Mouse (Mus musculus) left cerebral cortex, adult 8-10 months (tissue): ENCODE data around the gene Gucy2e. TPM values are rescaled to one million over a fixed set of nuclear protein-coding genes. Genes with fewer than 3 reads are reported as not detected.

Source experiments
- DNase-seq, 2 experiments: peaks; one replicate each; pipeline ENCODE4 v3.0.0; 2022; ENCODE audit warnings: low spot score in 2 of 2
- total RNA-seq, 4 experiments: library from RNA; stranded (reverse); gene quantifications; 2 replicates each; pipeline ENCODE4 v1.2.4; 2022

Gene Gucy2e
- total RNA-seq, 4 experiments from 2014 or later: 1.3 to 1.8 (median 1.5) TPM

DNA sequence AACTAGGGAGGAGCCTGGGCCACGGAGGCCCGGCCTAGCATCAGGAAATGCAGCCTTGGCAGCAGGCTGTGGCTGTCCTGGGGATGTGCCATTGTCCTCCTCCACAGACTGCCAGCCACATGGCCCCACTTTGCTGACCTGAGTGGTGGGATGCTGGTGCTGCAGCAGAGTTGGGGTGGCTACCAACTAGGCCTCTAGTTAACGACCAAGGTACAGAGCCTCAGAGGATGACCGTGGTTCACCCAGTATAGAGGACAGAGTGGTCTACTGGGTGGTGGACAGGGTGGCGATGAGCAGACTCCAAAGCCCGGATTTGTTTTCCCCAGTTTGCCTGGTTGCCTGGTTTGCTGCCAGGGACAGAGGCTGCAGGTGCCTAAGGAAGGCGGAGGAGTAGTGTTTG, 62.1 kb downstream of the Gucy2e start:
- DNase-seq: no peak

DNA sequence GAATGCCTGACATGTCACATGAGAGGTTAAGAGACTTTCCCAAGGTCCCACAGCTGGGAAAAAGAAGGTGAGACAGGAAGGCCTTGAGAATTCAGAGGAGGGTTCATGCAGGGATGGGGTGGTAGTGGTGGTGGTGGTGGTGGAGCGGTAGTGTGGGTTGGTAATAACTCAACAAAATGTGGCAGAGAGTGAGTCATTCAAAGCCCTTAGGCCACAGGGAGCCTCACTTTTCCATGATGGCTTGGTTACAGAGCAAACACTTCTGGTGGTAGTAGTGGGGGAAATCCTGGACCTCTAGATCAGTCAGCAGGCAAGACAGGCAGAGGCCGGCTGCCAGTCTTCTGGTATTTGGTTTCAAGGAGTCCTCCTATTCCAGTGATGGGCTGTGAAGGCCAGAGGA, 64.2 kb downstream of the Gucy2e start:
- no peak for DNase-seq

DNA sequence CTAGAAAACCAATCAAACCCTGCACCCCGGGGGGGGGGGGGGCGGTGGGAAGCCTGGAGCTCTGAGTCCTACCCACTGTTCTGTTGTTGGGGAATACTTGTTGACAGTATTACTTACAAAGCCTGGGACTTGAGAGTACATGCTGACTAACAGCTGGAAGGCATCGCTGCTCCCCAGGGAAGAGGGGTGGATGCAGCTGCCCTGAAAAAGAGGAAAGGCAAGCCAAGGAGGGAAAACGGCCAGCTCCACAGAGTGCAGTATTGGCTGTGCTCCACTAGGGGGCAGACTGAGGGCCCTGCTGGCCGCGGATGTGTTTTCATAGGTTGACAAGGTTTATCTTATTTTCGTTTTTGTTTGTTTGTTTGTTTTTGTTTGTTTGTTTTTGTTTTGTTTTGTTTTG, 65.2 kb downstream of the Gucy2e start:
- no peak for DNase-seq

DNA sequence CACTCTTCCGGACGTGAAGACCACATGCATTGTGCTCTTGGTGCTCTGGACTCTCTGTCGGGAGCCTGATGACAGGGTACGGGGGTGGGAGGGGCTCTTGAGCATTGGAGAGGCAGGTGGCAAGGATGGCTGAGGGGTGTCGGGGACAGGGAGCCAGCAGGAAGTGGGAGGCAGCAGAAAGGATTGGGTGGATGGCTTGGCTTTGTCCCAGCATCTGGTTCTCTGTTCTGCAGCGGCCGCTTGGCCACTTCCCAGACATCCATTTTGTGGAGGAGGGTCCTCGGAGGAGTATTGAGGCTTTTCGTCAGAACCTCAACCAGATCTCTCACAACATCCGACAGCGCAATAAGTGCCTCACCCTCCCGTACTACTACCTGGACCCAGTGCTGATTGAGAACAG, 67.5 kb downstream of the Gucy2e start:
- DNase-seq: peak in 1 of 2 experiments; percentile 71

Other genes with a start within 250 kb of the Gucy2e start
- 10 to 100 TPM; 20.3 to 22.2 (median 20.9) TPM for gene Pfas, start 228.6 kb downstream of the Gucy2e start, total RNA-seq
- gene Ctc1, start 221.1 kb downstream of the Gucy2e start, total RNA-seq: 10 to 100 TPM; 37.1 to 42.9 (median 39.7) TPM
- gene Aurkb, start 191.4 kb downstream of the Gucy2e start, total RNA-seq: under 1 TPM; 0.53 to 0.80 (median 0.62) TPM
- 10 to 100 TPM; 32.3 to 37.9 (median 33.5) TPM for gene Borcs6, start 177.3 kb downstream of the Gucy2e start, total RNA-seq
- gene Tmem107, start 166.2 kb downstream of the Gucy2e start, total RNA-seq: 10 to 100 TPM; 15.2 to 19.4 (median 17.1) TPM
- 1,000 to 10,000 TPM; 1,002 to 1,054 (median 1,038) TPM for gene Vamp2, start 148.5 kb downstream of the Gucy2e start, total RNA-seq
- gene Per1, start 141.8 kb downstream of the Gucy2e start, total RNA-seq: 100 to 1,000 TPM; 105 to 140 (median 114) TPM
- 1 to 10 TPM in 1 of 4 experiments, under 1 TPM in 3; 0.20 to 1.3 (median 0.74) TPM for gene Hes7, start 116.6 kb downstream of the Gucy2e start, total RNA-seq
- 1 to 10 TPM; 1.1 to 1.4 (median 1.3) TPM for gene 9130213A22Rik, start 114.4 kb downstream of the Gucy2e start, total RNA-seq
- gene Aloxe3, start 111.1 kb downstream of the Gucy2e start, total RNA-seq: 10 to 100 TPM in 1 of 4 experiments, 1 to 10 TPM in 3; 5.9 to 11.4 (median 8.9) TPM
- gene Alox12b, start 80.0 kb downstream of the Gucy2e start, total RNA-seq: 1 to 10 TPM; 5.7 to 8.9 (median 7.7) TPM
- 10 to 100 TPM in 2 of 4 experiments, 1 to 10 TPM in 2; 9.2 to 11.4 (median 10.2) TPM for gene Alox8, start 39.2 kb downstream of the Gucy2e start, total RNA-seq
- 10 to 100 TPM; 14.9 to 19.9 (median 17.4) TPM for gene Cntrob, start 86.7 kb upstream of the Gucy2e start, total RNA-seq
- 10 to 100 TPM; 47.7 to 54.7 (median 51.5) TPM for gene Trappc1, start 86.9 kb upstream of the Gucy2e start, total RNA-seq
- gene Kcnab3, start 89.2 kb upstream of the Gucy2e start, total RNA-seq: 10 to 100 TPM; 72.7 to 84.4 (median 78.8) TPM
- 100 to 1,000 TPM; 160 to 180 (median 169) TPM for gene Rnf227, start 103.4 kb upstream of the Gucy2e start, total RNA-seq
- 100 to 1,000 TPM; 370 to 420 (median 387) TPM for gene Chd3, start 132.4 kb upstream of the Gucy2e start, total RNA-seq
- 100 to 1,000 TPM in 3 of 4 experiments, 10 to 100 TPM in 1; 99.9 to 140 (median 114) TPM for gene Naa38, start 158.5 kb upstream of the Gucy2e start, total RNA-seq
- 10 to 100 TPM; 38.0 to 43.7 (median 42.5) TPM for gene Cyb5d1, start 158.6 kb upstream of the Gucy2e start, total RNA-seq
- gene Tmem88, start 161.2 kb upstream of the Gucy2e start, total RNA-seq: 1 to 10 TPM; 3.3 to 4.8 (median 3.5) TPM
- gene Kdm6b, start 176.6 kb upstream of the Gucy2e start, total RNA-seq: 10 to 100 TPM; 17.3 to 29.2 (median 21.9) TPM